Mouse (Mus musculus): ENCODE measurements at regions not wholly inside any gene's neighbourhood (a gene's known extent, or its start where the extent isn't known, plus 50 kb on each side); places are given as distances from the start of the nearest gene placed in this dataset.

- 74% methylated on average over 8 of the region's 8 CpGs for WGBS
- Histone ChIP-seq H3K4me2 (ENCODE audit: low read depth, low read length) (no peak overlapping the region), H3K4me1 (ENCODE audit: control insufficient read depth, insufficient read depth, low read length) (no peaks in the 10 kb centered on the region), H3K36me3 (ENCODE audit: control insufficient read depth, insufficient read depth) (no peaks in the 10 kb centered on the region), H3K27ac (ENCODE audit: low read length) (no peak overlapping the region), H3K9me3 (replicated peaks; ENCODE audit: control insufficient read depth, low read length) (no peaks in the 10 kb centered on the region), H3K27me3 (ENCODE audit: control insufficient read depth, insufficient read depth, low read length) (no peaks in the 10 kb centered on the region), H3K9ac (ENCODE audit: low read length) (no peak overlapping the region), H3K4me3 (ENCODE audit: low read length) (no peak overlapping the region)
- no peak for ATAC-seq (replicated peaks; ENCODE audit: extremely low read depth, insufficient read depth, low FRiP score)
Observed at GRCm38 (mm10) chr8:115881881-115882280, 174.3 kb upstream of the Maf start.

- Histone ChIP-seq H3K4me3 (ENCODE audit: low read length) (no peak overlapping the region), H3K4me1 (ENCODE audit: control insufficient read depth, insufficient read depth, low read length) (0 out of 2 replicates have a peak, but pooled peaks cover 4% of the 10 kb centered on the region), H3K36me3 (ENCODE audit: control insufficient read depth, insufficient read depth) (no peaks in the 10 kb centered on the region), H3K27me3 (ENCODE audit: control insufficient read depth, insufficient read depth, low read length) (no peaks in the 10 kb centered on the region), H3K9ac (ENCODE audit: low read length) (no peak overlapping the region), H3K4me2 (ENCODE audit: low read depth, low read length) (no peak overlapping the region), H3K27ac (ENCODE audit: low read length) (no peak overlapping the region), H3K9me3 (replicated peaks; ENCODE audit: control insufficient read depth, low read length) (no peaks in the 10 kb centered on the region)
- no peak for ATAC-seq (replicated peaks; ENCODE audit: extremely low read depth, insufficient read depth, low FRiP score)
- WGBS = 59% methylated on average over 7 of the region's 7 CpGs
Observed at GRCm38 (mm10) chr8:115874789-115875188, 167.2 kb upstream of the Maf start.

GRCm38 (mm10) chr8:115871381-115871780 is 163.8 kb upstream of the Maf start:
- H3K4me1 ChIP-seq (ENCODE audit: control insufficient read depth, insufficient read depth, low read length) = 0 out of 2 replicates have a peak, but pooled peaks cover 4% of the 10 kb centered on the region
- WGBS = 64% methylated on average over 5 of the region's 5 CpGs
- H3K4me2 ChIP-seq (ENCODE audit: low read depth, low read length) = no peak overlapping the region
- H3K9ac ChIP-seq (ENCODE audit: low read length) = no peak overlapping the region
- H3K27ac ChIP-seq (ENCODE audit: low read length) = no peak overlapping the region
- H3K9me3 ChIP-seq (replicated peaks; ENCODE audit: control insufficient read depth, low read length) = no peaks in the 10 kb centered on the region
- no peaks in the 10 kb centered on the region for H3K27me3 ChIP-seq (ENCODE audit: control insufficient read depth, insufficient read depth, low read length)
- no peaks in the 10 kb centered on the region for H3K36me3 ChIP-seq (ENCODE audit: control insufficient read depth, insufficient read depth)
- ATAC-seq (replicated peaks; ENCODE audit: extremely low read depth, insufficient read depth, low FRiP score) = no peak
- no peak overlapping the region for H3K4me3 ChIP-seq (ENCODE audit: low read length)

- Histone ChIP-seq H3K27me3 (ENCODE audit: control insufficient read depth, insufficient read depth, low read length) (no peaks in the 10 kb centered on the region), H3K27ac (ENCODE audit: low read length) (no peak overlapping the region), H3K4me3 (ENCODE audit: low read length) (no peak overlapping the region), H3K9me3 (replicated peaks; ENCODE audit: control insufficient read depth, low read length) (no peaks in the 10 kb centered on the region), H3K9ac (ENCODE audit: low read length) (no peak overlapping the region), H3K4me1 (ENCODE audit: control insufficient read depth, insufficient read depth, low read length) (no peaks in the 10 kb centered on the region), H3K36me3 (ENCODE audit: control insufficient read depth, insufficient read depth) (no peaks in the 10 kb centered on the region), H3K4me2 (ENCODE audit: low read depth, low read length) (no peak overlapping the region)
- 63% methylated on average over 3 of the region's 3 CpGs for WGBS
- ATAC-seq (replicated peaks; ENCODE audit: extremely low read depth, insufficient read depth, low FRiP score) = no peak
Observed at GRCm38 (mm10) chr8:115861381-115861780, 153.8 kb upstream of the Maf start.

GRCm38 (mm10) chr8:115859406-115859805 is 151.8 kb upstream of the Maf start:
- H3K27ac ChIP-seq (ENCODE audit: low read length) = no peak overlapping the region
- no peaks in the 10 kb centered on the region for H3K9me3 ChIP-seq (replicated peaks; ENCODE audit: control insufficient read depth, low read length)
- 78% methylated on average over 8 of the region's 8 CpGs for WGBS
- no peak overlapping the region for H3K4me3 ChIP-seq (ENCODE audit: low read length)
- H3K36me3 ChIP-seq (ENCODE audit: control insufficient read depth, insufficient read depth) = no peaks in the 10 kb centered on the region
- no peak for ATAC-seq (replicated peaks; ENCODE audit: extremely low read depth, insufficient read depth, low FRiP score)
- no peaks in the 10 kb centered on the region for H3K27me3 ChIP-seq (ENCODE audit: control insufficient read depth, insufficient read depth, low read length)
- no peak overlapping the region for H3K4me2 ChIP-seq (ENCODE audit: low read depth, low read length)
- no peaks in the 10 kb centered on the region for H3K4me1 ChIP-seq (ENCODE audit: control insufficient read depth, insufficient read depth, low read length)
- H3K9ac ChIP-seq (ENCODE audit: low read length) = no peak overlapping the region

- Histone ChIP-seq H3K4me1 (ENCODE audit: control insufficient read depth, insufficient read depth, low read length) (no peaks in the 10 kb centered on the region), H3K27me3 (ENCODE audit: control insufficient read depth, insufficient read depth, low read length) (no peaks in the 10 kb centered on the region), H3K4me3 (ENCODE audit: low read length) (no peak overlapping the region), H3K36me3 (ENCODE audit: control insufficient read depth, insufficient read depth) (no peaks in the 10 kb centered on the region), H3K27ac (ENCODE audit: low read length) (no peak overlapping the region), H3K4me2 (ENCODE audit: low read depth, low read length) (no peak overlapping the region), H3K9ac (ENCODE audit: low read length) (no peak overlapping the region), H3K9me3 (replicated peaks; ENCODE audit: control insufficient read depth, low read length) (no peaks in the 10 kb centered on the region)
- WGBS = 86% methylated on average over 10 of the region's 10 CpGs
- ATAC-seq (replicated peaks; ENCODE audit: extremely low read depth, insufficient read depth, low FRiP score) = no peak
Observed at GRCm38 (mm10) chr8:115856816-115857215, 149.2 kb upstream of the Maf start.

GRCm38 (mm10) chr8:115855934-115856629 is 148.5 kb upstream of the Maf start:
- Histone ChIP-seq H3K4me1 (ENCODE audit: control insufficient read depth, insufficient read depth, low read length) (no peaks in the 10 kb centered on the region), H3K4me3 (ENCODE audit: low read length) (no peak overlapping the region), H3K9me3 (replicated peaks; ENCODE audit: control insufficient read depth, low read length) (no peaks in the 10 kb centered on the region), H3K27ac (ENCODE audit: low read length) (no peak overlapping the region), H3K36me3 (ENCODE audit: control insufficient read depth, insufficient read depth) (no peaks in the 10 kb centered on the region), H3K4me2 (ENCODE audit: low read depth, low read length) (no peak overlapping the region), H3K9ac (ENCODE audit: low read length) (no peak overlapping the region), H3K27me3 (ENCODE audit: control insufficient read depth, insufficient read depth, low read length) (no peaks in the 10 kb centered on the region)
- WGBS = 84% methylated on average over 8 of the region's 8 CpGs
- ATAC-seq (replicated peaks; ENCODE audit: extremely low read depth, insufficient read depth, low FRiP score) = no peak

- Histone ChIP-seq H3K4me3 (ENCODE audit: low read length) (no peak overlapping the region), H3K27ac (ENCODE audit: low read length) (no peak overlapping the region), H3K4me1 (ENCODE audit: control insufficient read depth, insufficient read depth, low read length) (no peaks in the 10 kb centered on the region), H3K36me3 (ENCODE audit: control insufficient read depth, insufficient read depth) (no peaks in the 10 kb centered on the region), H3K9me3 (replicated peaks; ENCODE audit: control insufficient read depth, low read length) (no peaks in the 10 kb centered on the region), H3K9ac (ENCODE audit: low read length) (no peak overlapping the region), H3K27me3 (ENCODE audit: control insufficient read depth, insufficient read depth, low read length) (no peaks in the 10 kb centered on the region), H3K4me2 (ENCODE audit: low read depth, low read length) (no peak overlapping the region)
- WGBS = 70% methylated on average over 9 of the region's 9 CpGs
- no peak for ATAC-seq (replicated peaks; ENCODE audit: extremely low read depth, insufficient read depth, low FRiP score)
Observed at GRCm38 (mm10) chr8:115854209-115854900, 146.8 kb upstream of the Maf start.

GRCm38 (mm10) chr8:115850552-115850951 is 143.0 kb upstream of the Maf start:
- Histone ChIP-seq H3K9me3 (replicated peaks; ENCODE audit: control insufficient read depth, low read length) (no peaks in the 10 kb centered on the region), H3K9ac (ENCODE audit: low read length) (no peak overlapping the region), H3K27me3 (ENCODE audit: control insufficient read depth, insufficient read depth, low read length) (no peaks in the 10 kb centered on the region), H3K4me2 (ENCODE audit: low read depth, low read length) (no peak overlapping the region), H3K4me1 (ENCODE audit: control insufficient read depth, insufficient read depth, low read length) (no peaks in the 10 kb centered on the region), H3K4me3 (ENCODE audit: low read length) (no peak overlapping the region), H3K36me3 (ENCODE audit: control insufficient read depth, insufficient read depth) (no peaks in the 10 kb centered on the region), H3K27ac (ENCODE audit: low read length) (no peak overlapping the region)
- ATAC-seq (replicated peaks; ENCODE audit: extremely low read depth, insufficient read depth, low FRiP score) = no peak
- 40% methylated on average over 1 of the region's 1 CpGs for WGBS

All from heart, embryonic 16.5 days (tissue).